Mouse (Mus musculus) right cerebral cortex, postnatal 4 days (tissue): ENCODE results near the gene Arpc4.
"Not testable (repeated sequence)": the region's sequence is repeated elsewhere in the genome, so short reads cannot be mapped to it uniquely, and the experiment has no call there.

ENCODE experiments used
- DNase-seq: peaks from one replicate; pipeline ENCODE4 v3.0.0-alpha.2; 2022

Gene Arpc4

GRCm38 (mm10) chr6:113377496-113378385 is at the start of gene Arpc4, which contains the start of gene Tada3:
Gene Arpc4, plus strand, starts transcription at chr6:113378115.
Gene Tada3, minus strand, starts transcription at chr6:113377883.
- peak; percentile 89 for DNase-seq

DNA sequence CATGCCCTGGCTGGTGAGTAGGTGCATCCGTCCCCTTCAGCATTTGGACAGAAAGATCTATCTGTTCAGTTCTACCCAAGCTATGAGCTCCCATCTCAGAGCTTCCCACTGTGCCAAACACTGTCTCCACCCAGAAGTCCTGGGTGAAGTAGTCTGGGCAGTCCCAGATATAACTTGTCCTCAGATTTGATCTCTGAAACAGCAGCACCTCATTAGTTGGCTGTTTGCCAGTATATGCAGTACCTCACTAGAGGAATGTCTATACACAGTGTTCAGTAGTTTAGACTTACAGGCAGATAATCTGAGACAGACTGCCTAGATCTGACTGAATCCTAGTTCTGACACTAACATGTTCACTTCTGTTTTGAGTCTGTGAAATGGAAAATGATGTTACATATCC is 48.5 kb upstream of the Arpc4 start:
- DNase-seq, result no peak

DNA sequence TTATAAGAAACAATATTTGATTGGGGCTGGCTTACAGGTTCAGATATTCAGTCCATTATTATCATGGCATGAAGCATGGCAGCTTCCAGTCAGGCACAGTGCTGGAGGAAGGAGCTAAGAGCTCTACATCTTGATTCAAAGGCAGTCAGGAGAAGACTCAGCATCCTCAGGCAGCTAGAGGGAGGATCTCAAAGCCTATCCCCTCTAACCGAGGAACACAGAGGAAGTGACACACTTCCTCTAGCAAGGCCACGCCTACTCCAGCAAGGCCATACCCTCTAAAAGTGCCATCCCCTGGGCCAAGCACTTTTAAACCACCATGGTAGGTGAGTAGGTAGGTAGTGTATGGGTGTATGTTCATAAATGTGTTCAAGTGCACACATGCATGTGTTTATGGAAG is 47.4 kb upstream of the Arpc4 start:
- no peak for DNase-seq

DNA sequence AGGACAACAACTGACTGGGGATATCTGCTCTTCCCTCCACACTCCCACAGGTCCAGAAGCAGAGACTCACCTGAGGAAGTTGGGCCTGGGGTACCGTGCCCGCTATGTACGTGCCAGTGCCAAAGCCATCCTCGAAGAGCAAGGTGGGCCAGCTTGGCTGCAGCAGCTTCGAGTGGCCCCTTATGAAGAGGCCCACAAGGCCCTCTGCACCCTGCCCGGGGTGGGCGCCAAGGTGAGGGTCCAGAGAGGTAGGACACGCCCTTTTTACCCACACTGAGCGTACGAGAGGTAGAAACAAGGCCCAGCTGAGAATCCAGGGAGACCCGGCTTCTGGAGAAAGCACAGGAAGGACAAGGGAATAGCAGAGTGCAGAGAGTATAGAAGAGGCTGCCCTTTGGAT is 46.2 kb upstream of the Arpc4 start:
- DNase-seq, result no peak

- DNase-seq, result not testable (repeated sequence)
These were observed 45.2 kb upstream of the Arpc4 start for GRCm38 (mm10) chr6:113332734-113333133.

DNA sequence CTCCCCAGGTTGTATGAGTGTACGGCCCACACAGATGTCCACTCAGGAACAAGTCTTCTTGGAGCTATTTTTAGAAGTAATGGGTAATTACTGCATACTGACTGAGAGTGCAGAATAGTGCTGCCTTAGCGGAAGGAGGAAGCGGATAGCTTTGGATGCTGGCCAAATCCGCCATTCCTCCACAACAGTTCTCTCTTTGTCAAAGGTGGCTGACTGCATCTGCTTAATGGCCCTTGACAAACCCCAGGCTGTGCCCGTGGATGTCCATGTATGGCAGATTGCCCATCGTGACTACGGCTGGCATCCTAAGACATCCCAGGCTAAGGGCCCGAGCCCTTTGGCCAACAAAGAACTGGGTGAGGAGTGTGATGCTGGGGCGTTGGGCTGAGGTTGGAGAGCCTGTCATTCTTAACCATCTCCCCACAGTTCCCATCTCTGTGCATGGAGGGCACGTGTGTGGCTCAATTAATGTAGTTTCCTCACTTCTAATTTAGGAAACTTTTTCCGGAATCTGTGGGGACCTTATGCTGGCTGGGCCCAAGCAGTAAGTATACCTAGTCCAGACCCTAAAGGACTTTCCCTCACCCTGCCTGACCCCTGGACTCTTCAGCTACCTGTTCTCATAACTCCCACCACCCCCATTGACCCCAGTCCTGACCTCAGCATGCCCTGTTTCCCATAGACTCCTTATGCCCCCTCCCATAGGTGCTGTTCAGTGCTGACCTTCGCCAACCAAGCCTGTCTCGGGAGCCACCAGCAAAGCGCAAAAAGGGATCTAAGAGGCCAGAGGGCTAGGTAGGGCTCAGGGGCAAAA is 44.6 kb upstream of the Arpc4 start:
- peak; percentile 67 for DNase-seq

DNA sequence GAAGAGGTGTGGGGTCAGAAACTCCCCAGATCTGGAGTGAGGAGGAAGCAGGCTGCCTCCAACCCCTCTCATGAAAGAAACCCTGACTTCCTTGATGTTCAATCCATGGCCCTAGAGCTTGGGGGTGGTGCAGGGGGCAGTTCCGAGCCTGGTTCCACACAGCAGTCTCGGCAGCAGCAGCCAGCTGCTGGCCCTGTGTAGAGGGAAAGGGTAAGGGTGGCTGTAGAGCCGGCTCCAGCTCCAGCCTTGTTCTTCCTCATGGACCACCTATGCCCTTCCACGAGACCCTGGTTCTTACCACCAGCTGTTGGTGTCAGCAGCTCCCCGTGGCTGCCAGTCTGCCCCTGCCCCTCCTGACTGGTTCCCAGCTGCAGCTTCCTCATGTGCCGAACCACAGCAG is 43.7 kb upstream of the Arpc4 start:
- DNase-seq, result no peak

GRCm38 (mm10) chr6:113336852-113337620 is 40.9 kb upstream of the Arpc4 start:
- no peak for DNase-seq

DNA sequence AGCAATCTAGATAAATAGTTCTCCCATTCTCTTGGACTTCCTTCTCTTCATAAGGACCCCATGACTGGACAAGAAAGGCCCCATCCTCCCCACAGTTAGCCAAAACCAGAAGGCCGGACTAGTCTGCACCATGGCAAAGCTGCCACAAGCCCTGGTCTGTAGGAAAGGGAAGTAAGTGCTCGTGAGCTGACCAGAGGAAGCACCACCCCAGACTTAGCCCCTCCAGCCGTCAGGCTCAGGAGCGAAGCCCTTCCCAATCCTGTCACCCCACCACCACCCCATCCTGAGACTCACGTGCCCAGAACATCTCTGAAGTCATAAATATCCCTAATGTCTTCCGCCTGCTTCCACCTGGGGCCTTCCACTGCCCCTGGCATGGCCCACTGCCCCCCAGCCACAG is 36.3 kb upstream of the Arpc4 start:
- no peak for DNase-seq

GRCm38 (mm10) chr6:113342297-113342696 is 35.6 kb upstream of the Arpc4 start:
- DNase-seq, result no peak

GRCm38 (mm10) chr6:113343177-113344092 is 34.5 kb upstream of the Arpc4 start, which contains the start of gene Camk1:
Gene Camk1, minus strand, starts transcription at chr6:113343984.
- peak; percentile 70 for DNase-seq

DNA sequence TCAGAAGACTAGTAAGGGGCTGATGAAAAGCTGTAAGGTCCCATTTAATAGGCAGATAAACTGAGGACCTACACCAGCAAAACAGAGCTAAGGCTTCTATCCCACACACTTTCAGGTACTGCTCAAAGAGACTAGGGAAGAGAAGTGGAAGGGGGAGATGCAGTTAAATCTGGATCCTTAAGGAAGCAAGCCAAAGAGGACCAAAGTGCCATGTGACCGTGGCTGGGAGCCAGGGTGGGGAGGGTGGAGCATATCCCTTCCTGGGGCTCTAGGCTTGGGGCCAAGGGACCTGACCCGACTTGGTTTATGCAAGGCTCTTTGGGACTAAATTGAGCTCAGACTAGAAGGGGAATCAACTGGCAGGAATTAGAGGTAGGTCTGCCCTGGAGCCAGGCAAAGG is 33.6 kb upstream of the Arpc4 start:
- peak; percentile 53 for DNase-seq

- DNase-seq, result no peak
These were observed 31.0 kb upstream of the Arpc4 start for GRCm38 (mm10) chr6:113346897-113347296.

DNA sequence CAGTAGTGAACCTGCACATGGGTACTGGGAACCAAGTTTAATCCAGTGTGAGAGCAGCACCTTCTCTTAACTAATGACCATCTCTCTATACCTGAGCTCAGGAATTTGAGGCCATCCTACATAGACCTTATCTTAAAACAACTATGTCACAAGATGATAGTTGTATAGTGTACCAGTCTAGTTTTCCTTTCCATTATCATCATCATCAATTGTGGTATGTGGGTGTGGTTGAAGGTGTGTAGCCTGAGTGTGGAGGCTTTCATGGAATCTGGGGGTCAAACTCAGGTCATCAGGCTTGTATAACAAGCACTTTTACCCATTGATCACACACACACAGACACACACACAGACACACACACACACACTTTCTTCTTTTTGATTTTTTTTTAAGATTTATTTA is 27.4 kb upstream of the Arpc4 start:
- DNase-seq, result no peak

GRCm38 (mm10) chr6:113351161-113351560 is 26.8 kb upstream of the Arpc4 start:
- no peak for DNase-seq

DNA sequence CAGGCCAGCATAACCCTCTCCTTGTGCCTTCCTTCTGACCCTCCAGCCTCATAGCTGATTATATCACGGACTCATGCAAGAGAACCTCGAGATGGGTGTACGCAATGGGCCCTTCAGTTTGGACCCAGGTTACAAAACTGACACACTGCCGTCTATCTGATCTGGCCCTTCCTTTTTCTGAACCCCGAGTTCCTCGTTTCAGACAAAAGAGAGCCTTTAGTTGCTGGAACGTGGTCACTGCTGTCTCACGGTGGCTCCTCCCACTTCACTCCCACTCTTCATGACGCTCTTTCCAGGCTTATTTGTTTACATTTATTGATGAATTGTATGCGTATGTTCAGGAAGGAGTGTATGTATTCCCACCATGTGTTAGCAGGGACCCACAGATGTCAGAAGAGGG is 26.3 kb upstream of the Arpc4 start:
- DNase-seq, result no peak

GRCm38 (mm10) chr6:113352820-113353219 is 25.1 kb upstream of the Arpc4 start:
- no peak for DNase-seq

DNA sequence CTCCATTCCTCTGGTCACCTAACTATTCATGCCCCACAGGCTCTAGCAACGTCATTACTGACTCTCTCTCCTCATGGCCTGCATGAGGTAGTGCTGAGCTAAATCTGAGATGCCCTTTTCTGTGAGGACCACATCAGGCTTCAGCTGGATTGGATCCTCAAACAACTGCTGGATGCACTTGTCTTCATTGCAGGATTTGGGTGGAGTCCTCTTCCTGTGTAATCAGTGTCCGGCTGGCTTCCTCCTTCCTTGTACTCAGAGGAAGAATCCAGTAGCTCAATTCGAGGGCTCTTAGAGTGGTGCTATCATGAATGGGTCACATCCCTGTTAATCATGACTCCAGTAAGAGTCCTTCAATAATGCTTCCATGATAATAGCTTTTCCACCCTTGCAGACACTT is 24.2 kb upstream of the Arpc4 start:
- DNase-seq, result no peak

- no peak for DNase-seq
These were observed 16.4 kb upstream of the Arpc4 start for GRCm38 (mm10) chr6:113361476-113361875.

- no peak for DNase-seq
These were observed 15.7 kb upstream of the Arpc4 start for GRCm38 (mm10) chr6:113362241-113362640.

DNA sequence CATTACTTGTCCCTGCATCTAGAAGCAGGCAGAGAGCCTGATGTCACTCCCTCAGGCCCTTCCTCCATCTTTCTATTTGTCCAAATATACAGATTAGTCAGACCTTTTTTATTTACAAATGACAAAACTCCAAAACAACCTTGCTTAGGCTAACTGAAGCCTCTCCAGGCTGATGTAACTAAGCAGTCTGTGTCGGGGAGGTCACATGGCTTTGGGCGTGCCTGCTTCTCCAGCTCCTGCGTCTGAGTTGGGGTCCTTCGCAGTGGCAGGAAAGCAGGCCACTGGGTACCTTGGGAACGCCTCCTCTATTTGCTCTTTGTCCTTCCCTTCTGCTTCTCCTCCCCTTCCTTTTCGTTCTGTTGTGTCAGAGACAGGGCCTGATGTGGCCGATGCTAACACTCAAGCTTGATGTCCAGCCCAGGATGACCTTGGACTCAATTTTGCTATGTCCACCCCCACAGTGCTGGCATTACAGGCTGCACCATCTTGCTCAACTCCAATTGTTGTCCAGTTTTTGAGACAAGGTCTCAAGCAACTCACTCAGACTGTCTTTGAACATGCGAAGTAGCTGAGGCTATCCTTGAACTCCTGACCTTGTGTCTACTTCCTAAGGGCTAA is 13.3 kb upstream of the Arpc4 start:
- DNase-seq, result no peak
